Mouse (Mus musculus) forebrain, postnatal 0 days (tissue): ENCODE measurements around the gene Zbtb22. TPM values are rescaled to one million over a fixed set of nuclear protein-coding genes. Genes with fewer than 3 reads are reported as not detected.

Experiments used
- ATAC-seq: fragments of 200-750 bp; cut with Nextera tagmentation; 2 replicates; pipeline ENCODE4 v1.8.0; 2017; ENCODE audit warnings: mild to moderate bottlenecking, moderate library complexity
- DNase-seq: peaks from one replicate; pipeline ENCODE4 v3.0.0-alpha.2; 2015
- H3K27ac ChIP-seq: fragments of 300-500 bp; sonication (generic); 2 replicates; pipeline ENCODE4 v1.5.1; 2014; ENCODE audit warnings: low read depth, mild to moderate bottlenecking, antibody characterized with exemption, low read length, moderate library complexity, mixed read lengths
- H3K27me3 ChIP-seq: fragments of 300-500 bp; sonication (generic); 2 replicates; pipeline ENCODE4 v1.6.1; 2014; ENCODE audit warnings: mild to moderate bottlenecking, low read length, mixed read lengths; ENCODE audit not compliant: insufficient read depth
- H3K36me3 ChIP-seq: fragments of 300-500 bp; sonication (generic); 2 replicates; pipeline ENCODE4 v1.6.1; 2014; ENCODE audit warnings: mild to moderate bottlenecking, moderate library complexity; ENCODE audit not compliant: insufficient read depth
- H3K4me1 ChIP-seq: fragments of 300-500 bp; sonication (generic); 2 replicates; pipeline ENCODE4 v1.6.1; 2014; ENCODE audit warnings: antibody characterized with exemption; ENCODE audit not compliant: insufficient read depth
- H3K4me2 ChIP-seq: fragments of 300-500 bp; sonication (generic); 2 replicates; pipeline ENCODE4 v1.6.1; 2014; ENCODE audit warnings: low read depth, mild to moderate bottlenecking, moderate library complexity
- H3K4me3 ChIP-seq: fragments of 300-500 bp; sonication (generic); 2 replicates; pipeline ENCODE4 v1.5.1; 2014; ENCODE audit warnings: low read depth, low read length, mixed read lengths
- H3K9ac ChIP-seq: fragments of 300-500 bp; sonication (generic); 2 replicates; pipeline ENCODE4 v1.6.1; 2014; ENCODE audit warnings: mild to moderate bottlenecking
- H3K9me3 ChIP-seq: fragments of 300-500 bp; sonication (generic); 2 replicates; pipeline ENCODE4 v1.6.1; 2016; ENCODE audit warnings: low read length
- CTCF ChIP-seq: sonication (generic); IDR thresholded peaks from 2 replicates; pipeline ENCODE4 v1.5.1; 2016; ENCODE audit warnings: antibody characterized with exemption, control low read depth, low read depth
- WGBS: fragments of 180-500 bp; shearing (Covaris S2); extraction: QIAGEN DNeasy Blood & Tissue Kit; methylation state at CpG from one replicate; pipeline ENCODE4 v1.1.7; 2014; 5-methylcytosine and 5-hydroxymethylcytosine counted together
- polyA plus RNA-seq: library from polyadenylated mRNA; unstranded; fragments of >200 nt; fragmentation: Nextera tagmentation; extraction: Ambion mirVana; gene quantifications from 2 replicates; pipeline ENCODE4 v1.2.1, GENCODE M21; 2015
- total RNA-seq: library from RNA; depleted of rRNA; stranded (reverse); fragments of >200 nt; gene quantifications from 2 replicates; pipeline ENCODE4 v1.2.3, GENCODE M21; 2014

The Zbtb22 gene
- total and polyA plus RNA-seq, 2 experiments from 2014 or later: 22.3 to 44.0 TPM

GRCm38 (mm10) chr17:33936993-33937392 is 21.3 kb downstream of the Zbtb22 start:
- no peak for DNase-seq
- TF ChIP-seq CTCF: no peak
- Histone ChIP-seq H3K36me3 (peaks cover 27% of the 10 kb centered on the region), H3K27me3 (no peaks in the 10 kb centered on the region), H3K4me1 (peaks cover 12% of the 10 kb centered on the region), H3K9me3 (no peaks in the 10 kb centered on the region), H3K27ac (no peak overlapping the region), H3K9ac (no peak overlapping the region), H3K4me3 (no peak overlapping the region), H3K4me2 (no peak overlapping the region)
- no peak for ATAC-seq
- WGBS: 85% methylated on average over 15 of the region's 15 CpGs

DNA sequence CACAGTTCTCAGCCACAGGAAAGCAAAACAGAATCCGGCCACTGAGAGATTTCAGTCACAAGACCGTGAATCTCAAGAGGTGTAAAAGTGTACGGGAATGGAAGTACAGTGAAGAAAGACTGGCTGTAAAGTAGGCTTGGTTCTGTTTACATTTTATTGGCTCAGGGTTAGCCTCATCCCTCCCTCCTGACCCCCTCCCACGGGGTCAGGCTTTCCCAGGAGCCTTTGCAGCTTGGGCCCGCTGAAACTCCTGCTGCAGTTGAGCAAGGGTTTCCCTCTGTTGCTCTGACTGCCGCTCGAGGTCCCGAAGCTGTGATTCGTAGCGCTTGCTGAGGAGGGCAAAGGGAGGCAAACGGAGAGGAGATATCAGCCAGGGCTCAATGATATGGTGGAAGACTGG is 23.1 kb downstream of the Zbtb22 start:
- no peak for DNase-seq
- H3K4me2 ChIP-seq: no peak overlapping the region
- 87% methylated on average over 11 of the region's 11 CpGs for WGBS

GRCm38 (mm10) chr17:33940206-33940805 is 24.6 kb downstream of the Zbtb22 start, which contains the start of the genes Pfdn6 and Wdr46:
TSS of gene Pfdn6 (minus strand) at chr17:33940343.
TSS of gene Wdr46 (plus strand) at chr17:33940660.
- Histone ChIP-seq H3K4me3 (peak within 1 kb of the TSS; percentile 68), H3K9ac (peak within 1 kb of the TSS; percentile 71), H3K9me3 (no peaks in the 10 kb centered on the region), H3K4me1 (peaks cover 12% of the 10 kb centered on the region), H3K27ac (0 out of 2 replicates have a peak within 1 kb of the TSS, but pooled peaks have one; percentile 3), H3K27me3 (no peaks in the 10 kb centered on the region), H3K36me3 (peaks cover 41% of the 10 kb centered on the region), H3K4me2 (peak within 1 kb of the TSS; percentile 93)
- DNase-seq (peak; percentile 95), ATAC-seq (peak; percentile 97)
- no peak for TF ChIP-seq CTCF
- under 1% methylated on average over 36 of the region's 36 CpGs for WGBS

More for the DNA sequence above, 23.1 kb downstream of the Zbtb22 start:
- H3K36me3 ChIP-seq: peaks cover 31% of the 10 kb centered on the region
- ATAC-seq: no peak
- TF ChIP-seq CTCF: no peak
- H3K27me3 ChIP-seq: no peaks in the 10 kb centered on the region
- H3K9me3 ChIP-seq: no peaks in the 10 kb centered on the region
- no peak overlapping the region for H3K4me3 ChIP-seq
- no peak overlapping the region for H3K27ac ChIP-seq
- peaks cover 12% of the 10 kb centered on the region for H3K4me1 ChIP-seq
- no peak overlapping the region for H3K9ac ChIP-seq

DNA sequence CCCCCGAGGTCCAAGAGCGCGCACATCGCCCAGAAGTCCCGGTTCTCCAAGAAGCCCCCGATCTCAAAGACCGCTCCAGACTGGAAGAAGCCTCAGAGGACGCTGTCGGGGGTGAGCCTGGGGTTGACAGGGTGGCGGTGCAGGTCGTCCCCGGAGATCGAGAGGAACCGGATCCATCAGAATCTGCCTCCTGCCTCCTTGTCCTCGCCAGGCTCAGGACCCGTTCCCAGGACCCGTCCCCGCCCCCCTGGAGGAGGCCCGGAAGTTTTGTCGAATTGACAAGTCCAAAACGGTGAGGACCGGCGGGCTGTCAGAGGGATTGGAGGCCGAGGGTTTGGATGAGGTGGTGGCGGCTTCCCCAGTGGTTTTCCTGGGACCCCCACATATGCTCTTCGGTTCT is 25.3 kb downstream of the Zbtb22 start:
- no peaks in the 10 kb centered on the region for H3K9me3 ChIP-seq
- H3K9ac ChIP-seq: peak overlapping the region; percentile 71
- 3% methylated on average over 26 of the region's 26 CpGs for WGBS
- no peak for TF ChIP-seq CTCF
- peak overlapping the region; percentile 93 for H3K4me2 ChIP-seq
- peak overlapping the region; percentile 68 for H3K4me3 ChIP-seq
- peaks cover 38% of the 10 kb centered on the region for H3K36me3 ChIP-seq
- peaks cover 12% of the 10 kb centered on the region for H3K4me1 ChIP-seq
- ATAC-seq: no peak
- no peaks in the 10 kb centered on the region for H3K27me3 ChIP-seq
- no peak overlapping the region for H3K27ac ChIP-seq
- no peak for DNase-seq

DNA sequence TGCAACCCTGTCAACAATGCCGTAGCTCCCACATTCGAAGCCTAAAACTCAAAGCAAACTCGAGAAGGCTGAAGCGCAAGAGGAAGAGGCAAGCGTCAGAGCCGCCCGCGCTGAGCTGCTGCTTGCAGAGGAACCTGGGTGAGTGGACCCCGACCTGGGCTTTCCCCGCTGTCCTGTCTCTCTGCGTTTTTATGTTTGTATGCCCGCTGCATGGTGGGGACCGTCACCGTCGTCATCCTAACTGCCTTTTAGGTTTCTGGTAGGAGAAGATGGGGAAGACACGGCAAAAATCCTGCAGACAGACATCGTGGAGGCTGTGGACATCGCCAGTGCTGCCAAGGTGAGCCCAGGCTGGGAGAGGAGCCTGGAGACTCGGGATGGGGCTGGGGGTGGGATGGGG is 25.7 kb downstream of the Zbtb22 start:
- Histone ChIP-seq H3K27me3 (no peaks in the 10 kb centered on the region), H3K9ac (peak overlapping the region; percentile 71), H3K4me1 (peaks cover 12% of the 10 kb centered on the region), H3K4me3 (peak overlapping the region; percentile 68), H3K36me3 (peaks cover 41% of the 10 kb centered on the region), H3K27ac (no peak overlapping the region), H3K9me3 (no peaks in the 10 kb centered on the region), H3K4me2 (peak overlapping the region; percentile 93)
- no peak for TF ChIP-seq CTCF
- no peak for DNase-seq
- no peak for ATAC-seq
- 66% methylated on average over 19 of the region's 19 CpGs for WGBS

DNA sequence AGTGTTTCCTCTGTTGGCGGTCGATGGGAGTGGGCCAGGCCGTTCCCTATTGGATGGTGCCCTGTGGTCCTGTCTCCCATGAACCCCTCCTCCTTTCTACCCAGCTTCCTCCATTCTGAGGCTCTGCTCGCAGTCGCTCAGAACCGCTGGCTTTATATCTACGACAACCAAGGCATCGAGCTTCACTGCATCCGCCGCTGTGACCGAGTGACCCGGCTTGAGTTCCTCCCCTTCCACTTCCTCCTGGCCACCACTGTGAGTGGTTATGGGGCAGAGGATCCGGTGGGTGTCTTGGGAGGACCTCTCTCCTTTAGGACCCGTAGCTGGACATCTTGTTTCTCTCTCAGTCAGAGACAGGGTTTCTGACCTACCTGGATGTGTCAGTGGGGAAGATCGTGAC is 27.8 kb downstream of the Zbtb22 start:
- no peak overlapping the region for H3K4me2 ChIP-seq
- no peaks in the 10 kb centered on the region for H3K27me3 ChIP-seq
- DNase-seq: no peak
- TF ChIP-seq CTCF: no peak
- H3K36me3 ChIP-seq: peaks cover 42% of the 10 kb centered on the region
- 96% methylated on average over 15 of the region's 15 CpGs for WGBS
- H3K9me3 ChIP-seq: no peaks in the 10 kb centered on the region
- H3K4me3 ChIP-seq: no peak overlapping the region
- no peak overlapping the region for H3K27ac ChIP-seq
- no peak for ATAC-seq
- peaks cover 12% of the 10 kb centered on the region for H3K4me1 ChIP-seq
- no peak overlapping the region for H3K9ac ChIP-seq

GRCm38 (mm10) chr17:33947430-33948089 is 31.9 kb downstream of the Zbtb22 start:
- Histone ChIP-seq H3K4me3 (no peak overlapping the region), H3K36me3 (peaks cover 53% of the 10 kb centered on the region), H3K9ac (no peak overlapping the region), H3K4me1 (peaks cover 9% of the 10 kb centered on the region; the same call in 1 of the 2 replicates), H3K9me3 (no peaks in the 10 kb centered on the region), H3K27me3 (no peaks in the 10 kb centered on the region), H3K4me2 (no peak overlapping the region), H3K27ac (no peak overlapping the region)
- DNase-seq: no peak
- no peak for TF ChIP-seq CTCF
- WGBS: 90% methylated on average over 10 of the region's 10 CpGs
- no peak for ATAC-seq
